Mouse (Mus musculus) erythroblast, adult 5-6 weeks (primary cell): ENCODE results near the gene Clcn2. TPM values are rescaled to one million over a fixed set of nuclear protein-coding genes. Genes with fewer than 3 reads are reported as not detected.

Source experiments
- ATAC-seq: replicated peaks from 2 replicates; pipeline ENCODE4 v1.8.0; 2016; ENCODE audit warnings: moderate number of reproducible peaks, mild to moderate bottlenecking, moderate TSS enrichment, inconsistent platforms; ENCODE audit not compliant: poor library complexity, low FRiP score, severe bottlenecking
- total RNA-seq, 2 experiments: library from RNA; stranded (forward) in 1 of 2; stranded (reverse) in 1 of 2; fragments of 150-400 nt in 1 of 2; fragments of 200-764, 138-1000 nt in 1 of 2; gene quantifications; 2 replicates each; pipeline versions ENCODE4 v1.2.3 to v1.2.4; 2015 to 2017; ENCODE audit warnings: low replicate concordance in 2 of 2

Gene Clcn2
- total RNA-seq (2015; ENCODE audit: low replicate concordance) = 1.7 and 5.0 TPM in 2 replicates
- total RNA-seq (2017; ENCODE audit: low replicate concordance) = 3.3 and 8.9 TPM in 2 replicates

- peak; percentile 86 for ATAC-seq
Observed at GRCm38 (mm10) chr16:20717181-20717977, at the start of gene Clcn2, which contains the start of gene Polr2h. Gene Clcn2 (minus strand): TSS chr16:20717746. Gene Polr2h (plus strand): TSS chr16:20717665.

- ATAC-seq = peak; percentile 64
Observed at GRCm38 (mm10) chr16:20765244-20765643, 47.7 kb upstream of the Clcn2 start.

GRCm38 (mm10) chr16:20761681-20762080, 44.1 kb upstream of the Clcn2 start:
- no peak for ATAC-seq

- ATAC-seq = no peak
Observed at GRCm38 (mm10) chr16:20757385-20757784, 39.8 kb upstream of the Clcn2 start.

- ATAC-seq = no peak
Observed at GRCm38 (mm10) chr16:20756052-20756451, 38.5 kb upstream of the Clcn2 start.

- ATAC-seq = no peak
Observed at GRCm38 (mm10) chr16:20750518-20750917, 33.0 kb upstream of the Clcn2 start.

- ATAC-seq = no peak
Observed at GRCm38 (mm10) chr16:20746641-20747040, 29.1 kb upstream of the Clcn2 start.

- no peak for ATAC-seq
Observed at GRCm38 (mm10) chr16:20739845-20740244, 22.3 kb upstream of the Clcn2 start.

GRCm38 (mm10) chr16:20736823-20737222, 19.3 kb upstream of the Clcn2 start:
- no peak for ATAC-seq

GRCm38 (mm10) chr16:20736168-20736567, 18.6 kb upstream of the Clcn2 start:
- ATAC-seq = no peak

GRCm38 (mm10) chr16:20735651-20736050, 18.1 kb upstream of the Clcn2 start:
- no peak for ATAC-seq

GRCm38 (mm10) chr16:20733731-20734730, 16.5 kb upstream of the Clcn2 start, which contains the start of gene Thpo:
Gene Thpo (minus strand): TSS chr16:20734511.
- no peak for ATAC-seq

- ATAC-seq = no peak
Observed at GRCm38 (mm10) chr16:20732925-20733730, 15.6 kb upstream of the Clcn2 start, which contains the start of gene Chrd. Gene Chrd (plus strand): TSS chr16:20733127.

GRCm38 (mm10) chr16:20732251-20732924, 14.8 kb upstream of the Clcn2 start:
- ATAC-seq = no peak

GRCm38 (mm10) chr16:20731688-20732087, 14.1 kb upstream of the Clcn2 start:
- no peak for ATAC-seq

- ATAC-seq = no peak
Observed at GRCm38 (mm10) chr16:20730293-20730711, 12.8 kb upstream of the Clcn2 start.

GRCm38 (mm10) chr16:20726384-20726783, 8.8 kb upstream of the Clcn2 start:
- ATAC-seq = no peak

GRCm38 (mm10) chr16:20725750-20726149, 8.2 kb upstream of the Clcn2 start:
- no peak for ATAC-seq

- ATAC-seq = no peak
Observed at GRCm38 (mm10) chr16:20725321-20725720, 7.8 kb upstream of the Clcn2 start.
